Mouse (Mus musculus) limb, embryonic 11.5 days (tissue): ENCODE measurements around the gene Lama5. TPM values are rescaled to one million over a fixed set of nuclear protein-coding genes. Genes with fewer than 3 reads are reported as not detected.

Source experiments
- ATAC-seq: fragments of 200-750 bp; cut with Nextera tagmentation; 2 replicates; pipeline ENCODE4 v1.8.0; 2017; ENCODE audit warnings: low read depth; ENCODE audit not compliant: insufficient number of reproducible peaks, low FRiP score, low TSS enrichment
- DNase-seq: peaks from one replicate; pipeline ENCODE4 v3.0.0-alpha.2; 2015; ENCODE audit warnings: low spot score
- H3K27ac ChIP-seq: fragments of 300-500 bp; sonication (generic); replicated peaks from 2 replicates; pipeline ENCODE4 v1.5.1; 2014; ENCODE audit warnings: low read depth, mild to moderate bottlenecking, low read length
- H3K27me3 ChIP-seq: fragments of 300-500 bp; sonication (generic); 2 replicates; pipeline ENCODE4 v1.6.1; 2014; ENCODE audit warnings: mild to moderate bottlenecking, low read length, mixed read lengths; ENCODE audit not compliant: control insufficient read depth, insufficient read depth
- H3K36me3 ChIP-seq: fragments of 300-500 bp; sonication (generic); 2 replicates; pipeline ENCODE4 v1.6.1; 2014; ENCODE audit warnings: mild to moderate bottlenecking, low read length, moderate library complexity, mixed read lengths; ENCODE audit not compliant: control insufficient read depth, insufficient read depth
- H3K4me1 ChIP-seq: fragments of 300-500 bp; sonication (generic); 2 replicates; pipeline ENCODE4 v1.6.1; 2014; ENCODE audit warnings: low read length, mixed read lengths; ENCODE audit not compliant: control insufficient read depth, insufficient read depth
- H3K4me2 ChIP-seq: fragments of 300-500 bp; sonication (generic); 2 replicates; pipeline ENCODE4 v1.6.1; 2014; ENCODE audit warnings: low read depth, mild to moderate bottlenecking, moderate library complexity; ENCODE audit not compliant: severe bottlenecking
- H3K4me3 ChIP-seq: fragments of 300-500 bp; sonication (generic); 2 replicates; pipeline ENCODE4 v1.5.1; 2014; ENCODE audit warnings: low read depth, low read length
- H3K9ac ChIP-seq: fragments of 300-500 bp; sonication (generic); 2 replicates; pipeline ENCODE4 v1.6.1; 2014; ENCODE audit warnings: mild to moderate bottlenecking, low read length
- H3K9me3 ChIP-seq: fragments of 300-500 bp; sonication (generic); 2 replicates; pipeline ENCODE4 v1.6.1; 2016; ENCODE audit warnings: low read length; ENCODE audit not compliant: control insufficient read depth
- WGBS: fragments of 180-500 bp; shearing (Covaris S2); extraction: QIAGEN DNeasy Blood & Tissue Kit; methylation state at CpG from one replicate; pipeline ENCODE4 v1.1.7; 2014; 5-methylcytosine and 5-hydroxymethylcytosine counted together
- polyA plus RNA-seq: library from polyadenylated mRNA; unstranded; fragments of >200 nt; fragmentation: Nextera tagmentation; extraction: Ambion mirVana; gene quantifications from 2 replicates; pipeline ENCODE4 v1.2.1, GENCODE M21; 2014

The Lama5 gene
- polyA plus RNA-seq, 1 experiment from 2014 or later, result 12.5 TPM

GRCm38 (mm10) chr2:180205083-180205955 is 20.3 kb downstream of the Lama5 start:
- H3K4me1 ChIP-seq, result no peaks in the 10 kb centered on the region
- 89% methylated on average over 12 of the region's 12 CpGs for WGBS
- H3K4me3 ChIP-seq, result no peak overlapping the region
- no peak for ATAC-seq
- H3K9ac ChIP-seq, result no peak overlapping the region; the same call in 1 of the 2 replicates
- H3K27me3 ChIP-seq, result no peaks in the 10 kb centered on the region
- no peaks in the 10 kb centered on the region; the same call in 1 of the 2 replicates for H3K36me3 ChIP-seq
- H3K4me2 ChIP-seq, result no peak overlapping the region
- no peak for DNase-seq
- no peaks in the 10 kb centered on the region for H3K9me3 ChIP-seq
- no peak overlapping the region for H3K27ac ChIP-seq

DNA sequence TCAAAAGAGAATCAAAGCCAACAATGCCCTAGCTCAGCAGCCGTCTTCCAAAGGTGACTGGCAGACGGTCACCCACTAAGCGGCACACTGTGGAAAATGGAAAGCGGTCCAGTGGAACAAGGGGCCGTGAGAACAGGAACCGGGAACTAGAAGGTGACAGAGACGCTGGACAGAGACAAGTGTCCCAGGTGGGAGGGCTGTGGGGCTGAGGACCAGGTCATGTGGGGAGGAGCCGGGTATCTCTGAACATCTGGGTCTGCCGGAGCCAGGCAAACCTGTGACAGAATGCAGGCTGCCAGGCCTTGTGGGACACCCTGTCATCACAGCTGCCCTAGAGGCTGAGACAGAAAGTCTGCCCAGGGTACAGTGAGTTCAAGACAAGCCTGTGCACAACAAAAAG is 21.2 kb downstream of the Lama5 start:
- 67% methylated on average over 9 of the region's 9 CpGs for WGBS

GRCm38 (mm10) chr2:180202805-180203204 is 22.9 kb downstream of the Lama5 start:
- Histone ChIP-seq H3K36me3 (no peaks in the 10 kb centered on the region; the same call in 1 of the 2 replicates), H3K9ac (no peak overlapping the region), H3K4me3 (no peak overlapping the region), H3K9me3 (no peaks in the 10 kb centered on the region), H3K4me1 (no peaks in the 10 kb centered on the region), H3K27ac (no peak overlapping the region), H3K4me2 (no peak overlapping the region), H3K27me3 (no peaks in the 10 kb centered on the region)
- no peak for DNase-seq
- WGBS, result 84% methylated on average over 10 of the region's 10 CpGs
- no peak for ATAC-seq

More for the DNA sequence above, 21.2 kb downstream of the Lama5 start:
- Histone ChIP-seq H3K9ac (no peak overlapping the region), H3K27ac (no peak overlapping the region), H3K4me3 (no peak overlapping the region), H3K4me1 (no peaks in the 10 kb centered on the region), H3K9me3 (no peaks in the 10 kb centered on the region), H3K36me3 (no peaks in the 10 kb centered on the region; the same call in 1 of the 2 replicates), H3K27me3 (no peaks in the 10 kb centered on the region), H3K4me2 (no peak overlapping the region)
- DNase-seq (no peak), ATAC-seq (no peak)

DNA sequence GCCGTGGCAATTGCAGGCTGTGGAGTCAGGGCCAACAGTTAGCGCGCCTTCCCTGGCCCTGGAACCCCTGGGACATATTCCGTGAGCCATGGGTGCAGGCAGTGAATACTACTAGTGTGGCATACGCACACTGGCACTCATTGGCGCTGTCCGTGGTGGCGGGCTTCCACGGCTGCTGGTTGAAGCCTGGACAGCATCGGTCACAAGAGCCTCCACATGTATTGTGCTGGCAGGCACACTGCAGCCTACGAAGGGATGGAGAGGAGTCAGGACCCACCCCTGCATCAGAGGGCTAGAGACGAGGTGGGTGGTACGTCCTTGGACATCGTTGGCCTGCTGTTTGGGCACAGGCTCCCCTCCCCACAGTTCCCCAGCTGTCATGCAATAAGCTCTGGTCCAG is 23.4 kb downstream of the Lama5 start:
- no peaks in the 10 kb centered on the region for H3K9me3 ChIP-seq
- H3K27me3 ChIP-seq, result no peaks in the 10 kb centered on the region
- no peaks in the 10 kb centered on the region; the same call in 1 of the 2 replicates for H3K36me3 ChIP-seq
- H3K27ac ChIP-seq, result no peak overlapping the region
- no peak for ATAC-seq
- H3K4me1 ChIP-seq, result no peaks in the 10 kb centered on the region
- WGBS, result 92% methylated on average over 14 of the region's 14 CpGs
- H3K4me3 ChIP-seq, result no peak overlapping the region
- DNase-seq, result no peak
- H3K4me2 ChIP-seq, result no peak overlapping the region
- H3K9ac ChIP-seq, result no peak overlapping the region

GRCm38 (mm10) chr2:180201303-180201702 is 24.4 kb downstream of the Lama5 start:
- ATAC-seq (no peak), DNase-seq (no peak)
- H3K36me3 ChIP-seq, result no peaks in the 10 kb centered on the region; the same call in 1 of the 2 replicates
- H3K27me3 ChIP-seq, result no peaks in the 10 kb centered on the region
- H3K27ac ChIP-seq, result no peak overlapping the region
- H3K4me1 ChIP-seq, result no peaks in the 10 kb centered on the region
- H3K4me2 ChIP-seq, result no peak overlapping the region
- H3K9me3 ChIP-seq, result no peaks in the 10 kb centered on the region
- WGBS, result 67% methylated on average over 9 of the region's 9 CpGs
- no peak overlapping the region for H3K4me3 ChIP-seq
- no peak overlapping the region for H3K9ac ChIP-seq

DNA sequence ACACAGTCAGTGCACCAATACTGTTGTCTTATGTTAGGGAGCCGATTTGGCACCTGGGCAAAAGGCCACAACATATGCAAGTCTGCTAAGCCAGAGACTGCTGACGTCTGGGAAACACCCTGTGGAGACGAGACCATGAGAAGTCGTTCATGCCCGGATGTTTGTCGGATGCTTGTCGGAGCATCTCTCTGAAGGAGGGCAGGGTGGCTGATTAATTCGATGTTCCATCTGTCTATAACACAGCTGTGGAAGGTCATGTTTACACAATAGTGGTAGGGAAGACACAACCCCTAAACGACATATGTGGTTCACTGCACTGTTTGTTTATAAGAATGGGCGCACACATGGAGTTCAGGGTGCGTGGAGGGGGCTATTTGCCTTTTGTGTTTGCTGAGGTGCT is 25.0 kb downstream of the Lama5 start:
- Histone ChIP-seq H3K9ac (no peak overlapping the region), H3K9me3 (no peaks in the 10 kb centered on the region), H3K4me3 (no peak overlapping the region), H3K27me3 (no peaks in the 10 kb centered on the region), H3K36me3 (no peaks in the 10 kb centered on the region; the same call in 1 of the 2 replicates), H3K4me1 (no peaks in the 10 kb centered on the region), H3K27ac (no peak overlapping the region), H3K4me2 (no peak overlapping the region)
- no peak for DNase-seq
- WGBS, result 85% methylated on average over 11 of the region's 11 CpGs
- ATAC-seq, result no peak

DNA sequence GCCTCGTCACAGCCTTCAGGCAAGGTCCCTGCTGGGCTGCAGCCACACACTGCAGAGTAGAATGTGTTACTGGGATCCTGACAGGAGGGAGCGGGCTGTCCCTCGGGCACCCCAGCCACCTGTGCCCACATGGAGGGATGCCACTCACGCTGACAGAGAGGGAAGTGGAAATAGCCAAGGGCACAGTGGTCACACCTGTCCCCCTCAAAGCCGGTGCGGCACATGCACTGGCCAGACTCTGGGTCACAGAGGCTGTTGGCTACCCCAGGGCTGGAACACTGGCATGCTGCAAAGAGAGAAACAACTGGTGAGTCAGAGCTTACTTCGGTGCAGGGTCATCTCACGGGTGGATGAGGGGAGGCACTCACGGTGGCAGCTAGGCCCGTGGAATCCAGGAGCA is 26.9 kb downstream of the Lama5 start:
- Histone ChIP-seq H3K4me1 (no peaks in the 10 kb centered on the region), H3K9ac (no peak overlapping the region), H3K4me3 (no peak overlapping the region), H3K9me3 (no peaks in the 10 kb centered on the region), H3K4me2 (no peak overlapping the region), H3K36me3 (no peaks in the 10 kb centered on the region), H3K27me3 (no peaks in the 10 kb centered on the region), H3K27ac (no peak overlapping the region)
- WGBS, result 92% methylated on average over 10 of the region's 10 CpGs
- no peak for ATAC-seq
- no peak for DNase-seq

DNA sequence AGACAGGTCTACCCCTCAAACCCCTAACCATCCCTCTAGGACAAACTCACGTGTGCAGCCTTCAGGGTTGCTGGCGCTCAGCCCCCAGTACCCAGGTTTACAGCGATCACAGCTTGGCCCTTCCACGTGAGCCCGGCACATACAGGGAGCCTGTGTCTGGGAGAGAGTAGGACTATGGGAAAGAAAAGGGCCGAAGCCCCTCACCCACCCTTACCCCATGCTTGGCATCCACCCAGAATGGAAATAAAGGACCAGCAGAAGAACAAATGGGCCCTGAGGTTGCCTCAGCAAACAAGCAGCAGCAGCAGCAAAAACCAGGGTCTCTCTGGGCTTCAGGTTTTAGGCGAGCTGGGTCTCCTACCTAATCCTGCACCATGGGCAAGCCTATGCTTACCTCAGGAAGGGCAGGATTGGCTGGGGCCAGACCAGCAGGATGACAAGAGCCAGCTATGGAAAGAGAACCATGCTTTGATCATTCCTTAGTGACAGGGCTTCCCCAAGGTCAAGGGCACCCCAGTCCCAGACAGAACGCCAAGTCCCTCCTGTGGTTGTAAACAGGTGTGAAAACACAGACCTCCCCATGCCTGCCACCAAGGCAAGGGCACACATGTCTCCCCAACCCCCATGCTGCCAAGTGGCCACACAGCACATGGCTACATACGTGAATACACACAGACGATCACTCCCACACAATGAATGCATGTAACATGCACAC is 28.2 kb downstream of the Lama5 start:
- WGBS, result 85% methylated on average over 10 of the region's 10 CpGs
- DNase-seq (no peak), ATAC-seq (no peak)
- Histone ChIP-seq H3K27me3 (no peaks in the 10 kb centered on the region), H3K9ac (no peak overlapping the region), H3K4me1 (no peaks in the 10 kb centered on the region), H3K27ac (no peak overlapping the region), H3K9me3 (no peaks in the 10 kb centered on the region), H3K4me3 (no peak overlapping the region), H3K36me3 (no peaks in the 10 kb centered on the region), H3K4me2 (no peak overlapping the region)
